8 mouse cellular contexts compared by ENCODE assay signal in genomic region chrX:51016926-51017325, GRCm38 (mm10). TPM values are rescaled to one million over a fixed set of nuclear protein-coding genes. Genes with fewer than 3 reads are reported as not detected.
DNase-seq lines count a peak whose midpoint lies in the region; ATAC-seq and TF ChIP-seq lines count a peak whose summit lies in the region.

No protein-coding gene starts in this region.

- in situ Hi-C loops in ES-E14 (cut with MboI; ENCODE audit: low sequenced_read_pairs in 2 of 2, unreplicated experiment in 2 of 2), result no loop called here

- no peak for ATAC-seq in heart, embryonic 11.5 days (replicated peaks; ENCODE audit: insufficient number of reproducible peaks, low FRiP score, low TSS enrichment)
- no peak for ATAC-seq in forebrain, embryonic 14.5 days
- no peak for ATAC-seq in liver, embryonic 12.5 days
- ATAC-seq in neural tube, embryonic 14.5 days (ENCODE audit: low read depth), result no peak
- ATAC-seq in megakaryocyte-erythroid progenitor cell, adult 5-6 weeks (replicated peaks; ENCODE audit: low FRiP score, low TSS enrichment, poor library complexity, severe bottlenecking), result no peak

- H3K36me3 ChIP-seq in heart, embryonic 11.5 days (ENCODE audit: control insufficient read depth, insufficient read depth, low read length), result no peaks in the 10 kb centered on the region; the same call in 1 of the 2 replicates
- H3K36me3 ChIP-seq in ES-E14 (ENCODE audit: control insufficient read depth, insufficient read depth, low read length, poor library complexity, severe bottlenecking), result no peaks in the 10 kb centered on the region
- H3K36me3 ChIP-seq in forebrain, embryonic 14.5 days (ENCODE audit: control insufficient read depth, insufficient read depth, low read length), result 0 out of 2 replicates have a peak, but pooled peaks cover 8% of the 10 kb centered on the region
- H3K36me3 ChIP-seq in liver, embryonic 12.5 days, result peaks cover 18% of the 10 kb centered on the region
- H3K36me3 ChIP-seq in neural tube, embryonic 14.5 days (ENCODE audit: control insufficient read depth, insufficient read depth, low read length), result no peaks in the 10 kb centered on the region

- intact Hi-C loops in heart, postnatal 14 days (cut with DNase I), result loop anchor here (5.0 to 10.0 kb wide), 2 partner anchors 340 to 382 kb away; no protein-coding TSS in a partner anchor
- intact Hi-C loops in gastrocnemius, postnatal 14 days (cut with DNase I; ENCODE audit: low total_unique reads), result no loop called here

- WGBS in heart, embryonic 11.5 days (ENCODE audit: insufficient replicate concordance), result 20% methylated on average over 12 of the region's 12 CpGs
- 36% methylated on average over 12 of the region's 12 CpGs for WGBS in forebrain, embryonic 14.5 days
- WGBS in liver, embryonic 12.5 days (ENCODE audit: insufficient replicate concordance), result 15% methylated on average over 12 of the region's 12 CpGs
- 23% methylated on average over 12 of the region's 12 CpGs for WGBS in neural tube, embryonic 14.5 days

- H3K9ac ChIP-seq in heart, embryonic 11.5 days (ENCODE audit: low read depth, low read length), result peak overlapping the region; percentile 85
- 0 out of 2 replicates have a peak overlapping the region, but pooled peaks have one; percentile 15 for H3K9ac ChIP-seq in ES-E14 (ENCODE audit: insufficient read depth, low read depth, low read length, poor library complexity, severe bottlenecking)
- peak overlapping the region; percentile 50 for H3K9ac ChIP-seq in forebrain, embryonic 14.5 days (ENCODE audit: low read length)
- peak overlapping the region; percentile 79 for H3K9ac ChIP-seq in liver, embryonic 12.5 days
- no peak overlapping the region; the same call in 1 of the 2 replicates for H3K9ac ChIP-seq in neural tube, embryonic 14.5 days (replicated peaks; ENCODE audit: low read depth, low read length)

- no peak for DNase-seq in heart, postnatal 14 days
- DNase-seq in ES-E14 (ENCODE audit: low read depth, low spot score), result no peak
- peak; percentile 6 for DNase-seq in forebrain, embryonic 14.5 days (ENCODE audit: low spot score)
- no peak for DNase-seq in gastrocnemius, postnatal 14 days

- H3K9me3 ChIP-seq in heart, embryonic 11.5 days (replicated peaks; ENCODE audit: control insufficient read depth, low read length), result no peaks in the 10 kb centered on the region
- no peaks in the 10 kb centered on the region for H3K9me3 ChIP-seq in ES-E14 (ENCODE audit: control insufficient read depth, insufficient read depth, low read depth, low read length)
- H3K9me3 ChIP-seq in forebrain, embryonic 14.5 days (replicated peaks; ENCODE audit: control insufficient read depth, low read length), result no peaks in the 10 kb centered on the region
- no peaks in the 10 kb centered on the region for H3K9me3 ChIP-seq in liver, embryonic 12.5 days (replicated peaks)
- no peaks in the 10 kb centered on the region for H3K9me3 ChIP-seq in neural tube, embryonic 14.5 days (ENCODE audit: control insufficient read depth, low read length)

- 0 out of 2 replicates have a peak, but pooled peaks cover 2% of the 10 kb centered on the region for H3K4me1 ChIP-seq in heart, embryonic 11.5 days (ENCODE audit: control insufficient read depth, insufficient read depth, low read length)
- no peaks in the 10 kb centered on the region for H3K4me1 ChIP-seq in ES-E14 (ENCODE audit: control insufficient read depth in 2 of 2, insufficient read depth in 2 of 2, low read length in 2 of 2, poor library complexity in 1 of 2)
- H3K4me1 ChIP-seq in forebrain, embryonic 14.5 days (ENCODE audit: control insufficient read depth, insufficient read depth, low read length), result no peaks in the 10 kb centered on the region
- peaks cover 16% of the 10 kb centered on the region for H3K4me1 ChIP-seq in liver, embryonic 12.5 days
- 0 out of 2 replicates have a peak, but pooled peaks cover 5% of the 10 kb centered on the region for H3K4me1 ChIP-seq in neural tube, embryonic 14.5 days (ENCODE audit: control insufficient read depth, insufficient read depth, low read length)

- H3K4me2 ChIP-seq in heart, embryonic 11.5 days, result peak overlapping the region; percentile 63
- peak overlapping the region; percentile 54 for H3K4me2 ChIP-seq in forebrain, embryonic 14.5 days (ENCODE audit: low read length)
- peak overlapping the region; percentile 69 for H3K4me2 ChIP-seq in liver, embryonic 12.5 days
- peak overlapping the region; percentile 44 for H3K4me2 ChIP-seq in neural tube, embryonic 14.5 days (ENCODE audit: low read depth, low read length)

- H3K27me3 ChIP-seq in heart, embryonic 11.5 days (ENCODE audit: control insufficient read depth, insufficient read depth, low read length), result no peaks in the 10 kb centered on the region; the same call in 1 of the 2 replicates
- H3K27me3 ChIP-seq in forebrain, embryonic 14.5 days (replicated peaks; ENCODE audit: control insufficient read depth, insufficient read depth, low read length), result no peaks in the 10 kb centered on the region
- H3K27me3 ChIP-seq in liver, embryonic 12.5 days (replicated peaks), result no peaks in the 10 kb centered on the region
- no peaks in the 10 kb centered on the region for H3K27me3 ChIP-seq in neural tube, embryonic 14.5 days (ENCODE audit: control insufficient read depth, insufficient read depth, low read length)

- peak overlapping the region; percentile 55 for H3K4me3 ChIP-seq in heart, embryonic 11.5 days (ENCODE audit: low read depth, low read length)
- peak overlapping the region in 1 of 2 experiments; percentile 84; a peak in 1 of 4 replicates for H3K4me3 ChIP-seq in ES-E14 (ENCODE audit: insufficient read depth in 1 of 2, low read depth in 1 of 2, low read length in 2 of 2, poor library complexity in 1 of 2, severe bottlenecking in 1 of 2)
- peak overlapping the region; percentile 52 for H3K4me3 ChIP-seq in forebrain, embryonic 14.5 days (ENCODE audit: low read depth, low read length)
- peak overlapping the region; percentile 70 for H3K4me3 ChIP-seq in liver, embryonic 12.5 days
- peak overlapping the region; percentile 45 for H3K4me3 ChIP-seq in neural tube, embryonic 14.5 days (ENCODE audit: low read depth, low read length)

- no peak overlapping the region for H3K27ac ChIP-seq in heart, embryonic 11.5 days (ENCODE audit: low read depth, low read length)
- no peak overlapping the region for H3K27ac ChIP-seq in ES-E14 (ENCODE audit: insufficient read depth, low read depth, low read length, poor library complexity, severe bottlenecking)
- no peak overlapping the region for H3K27ac ChIP-seq in forebrain, embryonic 14.5 days (ENCODE audit: low read depth, low read length)
- H3K27ac ChIP-seq in liver, embryonic 12.5 days, result 0 out of 2 replicates have a peak overlapping the region, but pooled peaks have one; percentile 30
- H3K27ac ChIP-seq in neural tube, embryonic 14.5 days (ENCODE audit: low read depth, low read length), result no peak overlapping the region

TF ChIP-seq in ES-E14, 5 proteins besides CTCF, POLR2A, EP300 and RAD21:
- TF ChIP-seq CHD2 (IDR thresholded peaks at IDR 0.05; ENCODE audit: low read depth, low read length) (no peak), MAFK (IDR thresholded peaks at IDR 0.05; ENCODE audit: insufficient read depth, low read depth, low read length) (no peak), HCFC1 (IDR thresholded peaks at IDR 0.05; ENCODE audit: borderline replicate concordance, insufficient read depth, low read length) (no peak), ZNF384 (IDR thresholded peaks at IDR 0.05; ENCODE audit: low read depth, low read length) (no peak), ZC3H11A (IDR thresholded peaks at IDR 0.05; ENCODE audit: borderline replicate concordance, low read depth, low read length) (no peak)

RNA-seq across cellular contexts. Expression of gene Rap2c, which starts 0.9 kb away (rescaled TPM):
- polyA plus RNA-seq in heart, embryonic 11.5 days (2014; fragmentation: Nextera tagmentation; extraction: Ambion mirVana), result 30.9 and 32.5 TPM in 2 replicates
- 10 to 100 TPM; 23.5 to 25.1 TPM for total RNA-seq in heart, postnatal 14 days (2021)
- 9.0 and 13.8 TPM in 2 replicates for total RNA-seq in ES-E14 (2012; rRNA removed)
- polyA plus RNA-seq in forebrain, embryonic 14.5 days (2014; fragmentation: Nextera tagmentation; extraction: Ambion mirVana), result 17.5 and 19.4 TPM in 2 replicates
- 11.9 TPM in 2 replicates for polyA plus RNA-seq in liver, embryonic 12.5 days (2016; fragmentation: Nextera tagmentation; extraction: Ambion mirVana)
- 17.4 and 22.0 TPM in 2 replicates for polyA plus RNA-seq in neural tube, embryonic 14.5 days (2014; fragmentation: Nextera tagmentation; extraction: Ambion mirVana)
- 10 to 100 TPM; 25.3 to 28.1 TPM for total RNA-seq in gastrocnemius, postnatal 14 days (2021)
- total RNA-seq in megakaryocyte-erythroid progenitor cell, adult 5-6 weeks (2014; fragmentation: Nextera tagmentation), result 16.3 and 23.6 TPM in 2 replicates
- total RNA-seq in megakaryocyte-erythroid progenitor cell, adult 5-6 weeks (2017), result 17.2 and 21.6 TPM in 2 replicates
